Mouse (Mus musculus): ENCODE measurements around the gene Srbd1. TPM values are rescaled to one million over a fixed set of nuclear protein-coding genes. Genes with fewer than 3 reads are reported as not detected.

Srbd1 gene
- 7.6 and 10.4 TPM in 2 replicates for polyA plus RNA-seq (2014; fragmentation: Nextera tagmentation; extraction: Ambion mirVana)

DNA sequence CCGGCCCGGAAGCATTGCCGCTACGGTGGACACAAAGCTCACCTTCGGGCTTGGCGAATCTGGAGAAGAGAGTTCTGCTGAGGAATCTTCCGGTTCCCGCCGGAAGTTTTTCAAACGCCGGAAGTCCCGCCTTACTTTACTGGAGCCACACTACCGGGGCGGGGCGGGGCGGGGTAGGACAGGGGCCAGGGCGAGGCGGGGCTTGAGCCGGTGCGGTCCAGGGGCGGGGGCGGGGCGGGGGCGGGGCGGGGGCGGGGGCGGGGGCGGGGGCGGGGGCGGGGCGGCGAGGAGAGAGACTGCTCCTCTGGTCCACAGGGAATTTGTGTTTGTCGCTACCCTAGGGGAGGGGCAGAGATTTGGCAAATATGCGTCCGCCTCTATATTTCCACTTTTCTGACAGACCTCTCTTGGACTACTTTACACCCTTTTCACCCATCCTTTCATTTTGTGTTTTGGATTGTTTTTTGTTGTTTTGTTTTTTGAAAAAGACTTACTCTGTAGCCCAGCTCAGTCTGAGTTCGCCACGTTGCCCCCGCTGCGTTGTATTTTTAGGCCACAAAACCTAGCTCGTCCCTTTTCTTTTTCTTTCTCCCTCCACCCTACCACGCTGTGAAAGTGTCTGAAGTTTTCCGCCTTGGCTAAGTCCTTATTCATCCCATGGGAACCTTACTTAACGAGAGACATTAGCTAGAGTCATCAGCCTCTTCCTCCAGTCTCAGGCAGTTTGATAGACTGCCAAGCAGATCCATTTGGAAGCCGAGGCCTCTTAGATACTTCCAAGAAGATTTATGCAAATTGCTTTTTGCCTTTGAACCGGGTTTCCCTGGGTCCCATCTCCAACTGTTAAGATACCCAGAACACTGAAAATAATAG lies at the start of gene Srbd1:
Srbd1 (minus strand) TSS at position 97 of the 873 bp plus-strand sequence.
- ATAC-seq (ENCODE audit: low FRiP score) (peak; percentile 94), DNase-seq (ENCODE audit: low spot score) (peak; percentile 93)
- no peaks in the 10 kb centered on the region for H3K9me3 ChIP-seq (ENCODE audit: control insufficient read depth, low read length)
- H3K27me3 ChIP-seq (ENCODE audit: control insufficient read depth, insufficient read depth, low read length) = no peaks in the 10 kb centered on the region
- no peaks in the 10 kb centered on the region for H3K36me3 ChIP-seq (replicated peaks; ENCODE audit: control insufficient read depth, insufficient read depth)
- WGBS = 1% methylated on average over 33 of the region's 45 CpGs
- H3K4me3 ChIP-seq (replicated peaks; ENCODE audit: low read length) = peak within 1 kb of the TSS; percentile 78
- H3K27ac ChIP-seq = peak within 1 kb of the TSS; percentile 40
- peak within 1 kb of the TSS; percentile 86 for H3K4me2 ChIP-seq (replicated peaks)
- H3K9ac ChIP-seq = peak within 1 kb of the TSS; percentile 74
- peaks cover 13% of the 10 kb centered on the region for H3K4me1 ChIP-seq (replicated peaks; ENCODE audit: control insufficient read depth, insufficient read depth, low read length)

- H3K27ac ChIP-seq = no peak overlapping the region
- H3K36me3 ChIP-seq (replicated peaks; ENCODE audit: control insufficient read depth, insufficient read depth) = no peaks in the 10 kb centered on the region
- no peaks in the 10 kb centered on the region for H3K27me3 ChIP-seq (ENCODE audit: control insufficient read depth, insufficient read depth, low read length)
- WGBS = 91% methylated on average over 6 of the region's 6 CpGs
- H3K4me1 ChIP-seq (replicated peaks; ENCODE audit: control insufficient read depth, insufficient read depth, low read length) = no peaks in the 10 kb centered on the region
- no peak overlapping the region for H3K9ac ChIP-seq
- ATAC-seq (ENCODE audit: low FRiP score) (no peak), DNase-seq (ENCODE audit: low spot score) (no peak)
- H3K4me2 ChIP-seq (replicated peaks) = no peak overlapping the region
- no peak overlapping the region for H3K4me3 ChIP-seq (replicated peaks; ENCODE audit: low read length)
- H3K9me3 ChIP-seq (ENCODE audit: control insufficient read depth, low read length) = no peaks in the 10 kb centered on the region
Observed at GRCm38 (mm10) chr17:86193979-86194378, 49.0 kb upstream of the Srbd1 start.

GRCm38 (mm10) chr17:86187777-86188176 lies 42.8 kb upstream of the Srbd1 start:
- no peaks in the 10 kb centered on the region; the same call in 1 of the 2 replicates for H3K4me1 ChIP-seq (replicated peaks; ENCODE audit: control insufficient read depth, insufficient read depth, low read length)
- H3K27me3 ChIP-seq (ENCODE audit: control insufficient read depth, insufficient read depth, low read length) = no peaks in the 10 kb centered on the region
- no peaks in the 10 kb centered on the region for H3K36me3 ChIP-seq (replicated peaks; ENCODE audit: control insufficient read depth, insufficient read depth)
- 85% methylated on average over 1 of the region's 1 CpGs for WGBS
- DNase-seq (ENCODE audit: low spot score) (no peak), ATAC-seq (ENCODE audit: low FRiP score) (no peak)
- H3K4me3 ChIP-seq (replicated peaks; ENCODE audit: low read length) = no peak overlapping the region
- H3K4me2 ChIP-seq (replicated peaks) = no peak overlapping the region
- no peaks in the 10 kb centered on the region for H3K9me3 ChIP-seq (ENCODE audit: control insufficient read depth, low read length)
- no peak overlapping the region for H3K27ac ChIP-seq
- no peak overlapping the region for H3K9ac ChIP-seq

- Histone ChIP-seq H3K4me1 (replicated peaks; ENCODE audit: control insufficient read depth, insufficient read depth, low read length) (no peaks in the 10 kb centered on the region; the same call in 1 of the 2 replicates), H3K4me2 (replicated peaks) (no peak overlapping the region), H3K4me3 (replicated peaks; ENCODE audit: low read length) (no peak overlapping the region), H3K36me3 (replicated peaks; ENCODE audit: control insufficient read depth, insufficient read depth) (no peaks in the 10 kb centered on the region), H3K27me3 (ENCODE audit: control insufficient read depth, insufficient read depth, low read length) (no peaks in the 10 kb centered on the region), H3K27ac (no peak overlapping the region), H3K9ac (no peak overlapping the region), H3K9me3 (ENCODE audit: control insufficient read depth, low read length) (no peaks in the 10 kb centered on the region)
- DNase-seq (ENCODE audit: low spot score) = no peak
- no peak for ATAC-seq (ENCODE audit: low FRiP score)
- 49% methylated on average over 7 of the region's 7 CpGs for WGBS
Observed at GRCm38 (mm10) chr17:86185584-86185983, 40.6 kb upstream of the Srbd1 start.

GRCm38 (mm10) chr17:86184552-86185209 lies 39.7 kb upstream of the Srbd1 start:
- Histone ChIP-seq H3K27ac (no peak overlapping the region), H3K4me2 (replicated peaks) (no peak overlapping the region), H3K9me3 (ENCODE audit: control insufficient read depth, low read length) (no peaks in the 10 kb centered on the region), H3K9ac (no peak overlapping the region), H3K4me1 (replicated peaks; ENCODE audit: control insufficient read depth, insufficient read depth, low read length) (no peaks in the 10 kb centered on the region; the same call in 1 of the 2 replicates), H3K27me3 (ENCODE audit: control insufficient read depth, insufficient read depth, low read length) (no peaks in the 10 kb centered on the region), H3K36me3 (replicated peaks; ENCODE audit: control insufficient read depth, insufficient read depth) (no peaks in the 10 kb centered on the region), H3K4me3 (replicated peaks; ENCODE audit: low read length) (no peak overlapping the region)
- WGBS = 66% methylated on average over 9 of the region's 9 CpGs
- ATAC-seq (ENCODE audit: low FRiP score) (no peak), DNase-seq (ENCODE audit: low spot score) (no peak)

DNA sequence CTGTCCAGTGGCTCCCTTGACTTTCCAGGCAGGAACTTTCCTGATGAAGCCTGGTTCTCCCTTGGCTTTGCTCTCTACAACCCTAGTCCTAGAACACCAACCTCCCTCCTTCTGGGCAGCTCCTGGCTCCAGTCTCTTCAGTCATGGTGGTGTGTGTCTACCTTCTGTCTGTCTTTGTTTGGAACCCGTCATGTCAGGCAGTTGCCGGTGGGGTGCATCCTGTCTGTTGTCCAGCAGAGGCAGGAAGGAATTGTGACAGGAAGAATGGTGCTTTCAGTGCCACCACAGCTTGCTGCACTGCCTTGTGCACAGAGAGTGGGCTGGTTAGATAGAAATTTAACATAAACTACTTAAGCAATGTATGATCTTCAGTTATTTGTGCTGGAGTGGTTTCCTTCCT lies 38.8 kb upstream of the Srbd1 start:
- no peak overlapping the region for H3K4me2 ChIP-seq (replicated peaks)
- no peaks in the 10 kb centered on the region for H3K27me3 ChIP-seq (ENCODE audit: control insufficient read depth, insufficient read depth, low read length)
- no peak for DNase-seq (ENCODE audit: low spot score)
- no peak for ATAC-seq (ENCODE audit: low FRiP score)
- WGBS = 14% methylated on average over 2 of the region's 2 CpGs
- H3K9ac ChIP-seq = no peak overlapping the region
- H3K36me3 ChIP-seq (replicated peaks; ENCODE audit: control insufficient read depth, insufficient read depth) = no peaks in the 10 kb centered on the region
- no peaks in the 10 kb centered on the region; the same call in 1 of the 2 replicates for H3K4me1 ChIP-seq (replicated peaks; ENCODE audit: control insufficient read depth, insufficient read depth, low read length)
- no peak overlapping the region for H3K27ac ChIP-seq
- H3K4me3 ChIP-seq (replicated peaks; ENCODE audit: low read length) = no peak overlapping the region
- no peaks in the 10 kb centered on the region for H3K9me3 ChIP-seq (ENCODE audit: control insufficient read depth, low read length)

DNA sequence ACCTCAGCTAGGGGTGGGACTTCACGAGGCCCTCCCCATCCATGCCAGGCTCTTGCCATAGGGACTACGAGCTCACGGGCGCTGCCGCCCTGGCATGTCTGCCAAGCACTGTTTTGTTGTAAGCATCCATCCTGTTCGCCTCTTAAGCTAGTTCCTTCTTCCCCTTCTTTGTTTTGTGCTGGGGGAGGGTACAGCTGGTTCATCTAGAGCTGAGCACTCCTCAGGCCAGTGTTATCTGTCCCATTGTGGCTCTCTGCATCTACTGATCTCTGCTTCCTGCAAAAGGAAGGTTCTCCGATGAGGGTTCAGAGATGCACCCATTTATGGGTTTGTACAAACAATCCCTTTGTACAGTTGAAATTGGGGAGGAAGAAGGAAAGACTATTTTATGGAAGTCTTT lies 31.7 kb upstream of the Srbd1 start:
- Histone ChIP-seq H3K4me3 (replicated peaks; ENCODE audit: low read length) (no peak overlapping the region), H3K27me3 (ENCODE audit: control insufficient read depth, insufficient read depth, low read length) (no peaks in the 10 kb centered on the region), H3K4me1 (replicated peaks; ENCODE audit: control insufficient read depth, insufficient read depth, low read length) (0 out of 2 replicates have a peak, but pooled peaks cover 10% of the 10 kb centered on the region), H3K27ac (no peak overlapping the region), H3K9ac (no peak overlapping the region), H3K36me3 (replicated peaks; ENCODE audit: control insufficient read depth, insufficient read depth) (peaks cover 4% of the 10 kb centered on the region; the same call in 1 of the 2 replicates), H3K4me2 (replicated peaks) (no peak overlapping the region), H3K9me3 (ENCODE audit: control insufficient read depth, low read length) (no peaks in the 10 kb centered on the region)
- DNase-seq (ENCODE audit: low spot score) (no peak), ATAC-seq (ENCODE audit: low FRiP score) (no peak)
- WGBS = 80% methylated on average over 7 of the region's 7 CpGs

- H3K9me3 ChIP-seq (ENCODE audit: control insufficient read depth, low read length) = no peaks in the 10 kb centered on the region
- no peaks in the 10 kb centered on the region for H3K27me3 ChIP-seq (ENCODE audit: control insufficient read depth, insufficient read depth, low read length)
- 64% methylated on average over 9 of the region's 9 CpGs for WGBS
- H3K36me3 ChIP-seq (replicated peaks; ENCODE audit: control insufficient read depth, insufficient read depth) = peaks cover 4% of the 10 kb centered on the region; the same call in 1 of the 2 replicates
- ATAC-seq (ENCODE audit: low FRiP score) (no peak), DNase-seq (ENCODE audit: low spot score) (no peak)
- H3K4me2 ChIP-seq (replicated peaks) = no peak overlapping the region
- no peak overlapping the region for H3K4me3 ChIP-seq (replicated peaks; ENCODE audit: low read length)
- no peak overlapping the region for H3K9ac ChIP-seq
- peaks cover 20% of the 10 kb centered on the region for H3K4me1 ChIP-seq (replicated peaks; ENCODE audit: control insufficient read depth, insufficient read depth, low read length)
- H3K27ac ChIP-seq = no peak overlapping the region
Observed at GRCm38 (mm10) chr17:86175516-86175915, 30.5 kb upstream of the Srbd1 start.

All from hindbrain, embryonic 14.5 days (tissue).